Mouse (Mus musculus): ENCODE data around the gene Tspan18. TPM values are rescaled to one million over a fixed set of nuclear protein-coding genes. Genes with fewer than 3 reads are reported as not detected.

The Tspan18 gene
- polyA plus RNA-seq, 1 experiment from 2014 or later = 16.4 TPM

DNA sequence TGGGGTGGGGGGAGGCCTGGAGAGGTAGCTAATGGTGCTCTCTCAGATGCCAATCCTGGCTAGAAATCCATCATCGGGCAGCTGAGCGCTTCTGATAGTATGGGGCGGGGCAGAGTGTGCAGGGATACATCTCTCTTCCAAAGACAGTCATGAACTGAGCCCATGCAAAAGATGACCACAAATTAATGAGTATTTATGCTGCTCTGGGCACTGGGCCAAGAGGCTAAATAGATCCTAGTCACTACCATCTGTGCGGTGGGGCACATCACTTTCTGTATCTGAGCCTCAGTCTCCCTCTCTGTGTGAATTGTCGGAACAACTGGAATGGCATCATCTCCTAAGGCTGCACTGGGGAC is 163.5 kb downstream of the Tspan18 start:
- Histone ChIP-seq H3K4me3 (replicated peaks) (no peak overlapping the region), H3K27ac (no peak overlapping the region), H3K36me3 (no peaks in the 10 kb centered on the region), H3K4me1 (replicated peaks) (peaks cover 20% of the 10 kb centered on the region), H3K9ac (replicated peaks) (no peak overlapping the region), H3K4me2 (no peak overlapping the region), H3K9me3 (no peaks in the 10 kb centered on the region), H3K27me3 (peaks cover 45% of the 10 kb centered on the region)
- no peak for ATAC-seq (ENCODE audit: insufficient number of reproducible peaks, insufficient read depth, low FRiP score, low TSS enrichment, low read depth)
- 91% methylated on average over 5 of the region's 5 CpGs for WGBS

DNA sequence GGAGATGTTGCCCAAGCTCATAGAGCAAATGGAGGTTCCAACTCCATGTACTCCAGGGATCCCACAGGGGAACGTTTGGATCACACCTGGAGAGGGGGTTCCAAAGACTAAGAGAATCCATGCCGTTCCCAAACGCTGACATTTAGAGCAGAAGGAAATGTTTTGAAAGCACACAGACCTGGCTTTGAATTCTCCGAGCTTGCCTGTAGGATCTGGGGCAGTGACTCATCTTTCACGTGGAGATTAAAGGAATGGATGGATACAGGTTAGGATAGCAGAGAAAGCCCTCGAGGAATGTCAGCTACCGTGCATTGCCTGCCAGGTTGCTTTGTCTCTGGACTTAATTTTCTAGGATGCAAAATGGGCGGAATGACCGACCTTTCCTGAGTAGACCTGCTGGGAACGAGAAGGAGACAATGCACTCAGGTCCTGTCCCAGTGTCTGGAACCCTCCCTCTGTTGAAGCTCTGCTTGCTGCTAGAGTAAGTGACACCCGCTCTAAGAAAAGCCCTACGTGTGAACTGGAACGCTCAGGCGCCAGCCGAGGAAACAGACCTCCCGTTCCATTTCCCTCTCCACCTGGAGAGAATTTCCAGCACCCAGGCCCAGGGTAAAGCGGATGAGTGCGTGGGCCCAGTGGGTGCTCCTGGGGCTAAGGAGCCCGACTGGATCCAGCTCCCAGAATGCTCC is 164.0 kb downstream of the Tspan18 start:
- no peak overlapping the region for H3K9ac ChIP-seq (replicated peaks)
- no peaks in the 10 kb centered on the region for H3K9me3 ChIP-seq
- no peaks in the 10 kb centered on the region for H3K36me3 ChIP-seq
- H3K27me3 ChIP-seq = peaks cover 44% of the 10 kb centered on the region
- H3K4me1 ChIP-seq (replicated peaks) = peaks cover 15% of the 10 kb centered on the region
- H3K4me3 ChIP-seq (replicated peaks) = no peak overlapping the region
- no peak for ATAC-seq (ENCODE audit: insufficient number of reproducible peaks, insufficient read depth, low FRiP score, low TSS enrichment, low read depth)
- no peak overlapping the region for H3K4me2 ChIP-seq
- H3K27ac ChIP-seq = no peak overlapping the region
- WGBS = 64% methylated on average over 19 of the region's 19 CpGs

DNA sequence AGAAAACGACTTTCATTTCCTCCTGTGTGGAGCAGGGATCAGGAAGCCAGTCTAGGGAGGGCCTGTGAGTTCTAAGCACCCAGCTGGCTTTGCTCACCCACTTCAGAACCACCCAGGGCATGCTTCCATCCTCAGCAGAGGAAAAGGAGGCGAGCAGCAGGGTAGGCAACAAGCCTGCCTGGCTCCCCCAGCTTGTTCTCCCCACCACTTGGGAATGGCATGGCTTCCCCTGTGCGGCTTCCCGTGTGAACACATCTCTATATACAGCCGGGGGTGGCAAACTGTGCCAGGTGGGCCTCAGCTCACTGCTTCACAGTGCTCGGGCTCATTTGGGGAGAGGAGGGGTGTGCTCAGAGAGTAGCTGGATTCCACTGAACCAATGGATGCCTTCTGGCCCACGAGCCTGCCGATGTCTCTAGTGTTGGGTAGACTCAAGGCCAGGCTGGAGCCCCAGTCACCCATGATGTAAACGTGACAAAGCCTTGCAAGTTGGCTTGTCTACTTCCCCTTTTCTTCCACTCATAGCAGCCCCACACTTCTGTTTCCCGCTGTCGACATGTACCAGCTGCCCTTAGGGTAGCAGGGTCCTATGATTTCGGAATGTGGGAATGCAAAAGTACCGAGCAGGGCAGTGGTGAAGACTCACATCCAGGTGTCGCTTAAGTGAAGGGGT is 167.4 kb downstream of the Tspan18 start:
- no peak overlapping the region for H3K4me2 ChIP-seq
- ATAC-seq (ENCODE audit: insufficient number of reproducible peaks, insufficient read depth, low FRiP score, low TSS enrichment, low read depth) = no peak
- no peak overlapping the region for H3K27ac ChIP-seq
- H3K4me3 ChIP-seq (replicated peaks) = no peak overlapping the region
- WGBS = 79% methylated on average over 14 of the region's 14 CpGs
- peaks cover 22% of the 10 kb centered on the region for H3K27me3 ChIP-seq
- no peak overlapping the region for H3K9ac ChIP-seq (replicated peaks)
- no peaks in the 10 kb centered on the region for H3K36me3 ChIP-seq
- no peaks in the 10 kb centered on the region for H3K9me3 ChIP-seq
- no peaks in the 10 kb centered on the region for H3K4me1 ChIP-seq (replicated peaks)

DNA sequence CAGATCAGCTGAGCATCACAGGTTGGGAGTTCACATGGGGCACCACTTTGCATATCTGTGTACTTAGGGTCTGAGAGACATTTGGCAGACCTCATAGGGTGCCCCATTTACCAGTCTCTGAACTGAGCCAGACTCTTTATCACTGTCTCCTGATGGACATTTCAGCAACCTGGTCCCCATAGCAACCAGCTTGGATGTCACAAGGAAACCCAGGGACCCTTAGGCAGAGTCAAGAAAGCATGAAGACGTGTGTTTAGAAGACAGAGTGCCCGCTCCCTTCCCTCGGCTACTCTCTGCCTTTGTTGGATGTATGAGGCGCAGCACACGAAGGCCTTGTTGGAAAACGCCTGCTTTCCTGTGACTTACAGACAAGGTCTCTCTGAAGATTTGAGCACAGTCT is 168.0 kb downstream of the Tspan18 start:
- no peaks in the 10 kb centered on the region for H3K9me3 ChIP-seq
- 80% methylated on average over 6 of the region's 6 CpGs for WGBS
- H3K36me3 ChIP-seq = no peaks in the 10 kb centered on the region
- no peak overlapping the region for H3K27ac ChIP-seq
- H3K9ac ChIP-seq (replicated peaks) = no peak overlapping the region
- H3K4me3 ChIP-seq (replicated peaks) = no peak overlapping the region
- peaks cover 16% of the 10 kb centered on the region for H3K27me3 ChIP-seq
- H3K4me2 ChIP-seq = no peak overlapping the region
- no peaks in the 10 kb centered on the region for H3K4me1 ChIP-seq (replicated peaks)
- ATAC-seq (ENCODE audit: insufficient number of reproducible peaks, insufficient read depth, low FRiP score, low TSS enrichment, low read depth) = no peak

DNA sequence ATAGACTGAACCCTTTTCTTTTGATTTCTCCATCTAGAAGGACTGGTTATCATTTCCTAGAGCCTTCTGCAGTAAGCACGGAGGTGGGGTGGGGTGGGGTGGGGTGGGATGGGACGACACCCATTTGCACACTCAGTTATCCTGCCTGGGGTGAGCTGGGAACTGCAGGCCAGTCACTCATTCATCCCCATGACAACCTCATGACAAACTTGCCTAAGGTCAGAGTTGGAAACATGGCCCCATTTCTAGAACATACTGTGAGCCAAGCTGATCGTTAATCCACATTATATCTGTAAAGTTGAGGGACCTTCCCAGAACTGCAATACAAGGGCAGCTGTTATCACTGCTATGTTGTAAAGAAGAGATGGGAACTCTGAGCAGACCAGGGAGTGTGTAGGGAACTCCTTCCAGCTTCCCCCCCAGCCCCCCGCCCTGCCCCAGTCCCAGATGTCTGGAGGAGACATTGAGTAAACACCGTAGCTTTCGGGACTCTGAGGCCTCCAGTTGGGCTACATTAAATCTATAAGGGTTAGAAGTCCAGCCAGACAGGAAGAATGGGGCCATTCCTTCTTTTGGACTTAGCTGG is 170.5 kb downstream of the Tspan18 start:
- Histone ChIP-seq H3K36me3 (no peaks in the 10 kb centered on the region), H3K4me2 (no peak overlapping the region), H3K27ac (no peak overlapping the region), H3K9me3 (no peaks in the 10 kb centered on the region), H3K9ac (replicated peaks) (no peak overlapping the region), H3K27me3 (no peaks in the 10 kb centered on the region; the same call in 1 of the 2 replicates), H3K4me1 (replicated peaks) (no peaks in the 10 kb centered on the region), H3K4me3 (replicated peaks) (no peak overlapping the region)
- 77% methylated on average over 6 of the region's 6 CpGs for WGBS
- ATAC-seq (ENCODE audit: insufficient number of reproducible peaks, insufficient read depth, low FRiP score, low TSS enrichment, low read depth) = no peak

DNA sequence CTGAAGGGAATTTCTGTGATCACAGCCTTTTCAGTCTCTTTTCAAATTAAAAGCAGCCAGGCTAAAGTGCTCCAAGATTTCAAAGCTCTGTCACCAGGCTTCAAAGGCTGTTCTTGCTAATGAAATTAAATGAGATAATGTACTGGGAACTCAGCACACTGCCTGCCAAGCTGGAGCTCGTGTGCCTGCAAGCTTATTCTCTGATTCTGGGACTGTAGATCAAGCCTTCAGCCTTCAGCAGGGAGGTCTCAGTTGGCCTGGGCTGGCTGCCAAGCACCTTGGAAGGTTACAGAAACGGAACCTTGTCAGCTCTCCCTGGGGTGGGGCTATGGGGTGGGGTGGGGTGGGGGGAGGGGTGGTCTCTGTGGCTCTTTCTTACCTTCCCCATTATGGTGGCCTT is 171.0 kb downstream of the Tspan18 start:
- Histone ChIP-seq H3K27me3 (no peaks in the 10 kb centered on the region; the same call in 1 of the 2 replicates), H3K27ac (no peak overlapping the region), H3K4me1 (replicated peaks) (no peaks in the 10 kb centered on the region), H3K9ac (replicated peaks) (no peak overlapping the region), H3K4me2 (no peak overlapping the region), H3K36me3 (no peaks in the 10 kb centered on the region), H3K4me3 (replicated peaks) (no peak overlapping the region), H3K9me3 (no peaks in the 10 kb centered on the region)
- no peak for ATAC-seq (ENCODE audit: insufficient number of reproducible peaks, insufficient read depth, low FRiP score, low TSS enrichment, low read depth)
- WGBS = 27% methylated on average over 2 of the region's 2 CpGs

DNA sequence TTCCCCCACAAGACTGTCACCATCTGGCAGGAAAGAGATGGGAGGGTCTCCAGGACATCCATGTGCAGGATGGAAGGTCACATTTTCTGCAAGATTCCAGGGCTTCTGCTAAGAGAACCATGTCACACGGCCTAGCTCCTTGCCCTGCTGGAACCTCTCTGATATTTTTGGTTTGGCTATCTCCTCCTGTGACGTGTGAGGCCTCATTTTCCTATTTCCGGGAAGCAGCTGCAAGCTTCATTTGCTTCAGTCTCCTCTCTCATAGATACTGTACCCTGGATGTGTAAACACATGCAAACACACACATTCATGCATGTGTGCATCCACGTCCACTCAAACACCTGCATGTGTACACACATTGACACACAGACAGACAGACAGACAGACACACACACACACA is 171.5 kb downstream of the Tspan18 start:
- H3K9ac ChIP-seq (replicated peaks) = no peak overlapping the region

DNA sequence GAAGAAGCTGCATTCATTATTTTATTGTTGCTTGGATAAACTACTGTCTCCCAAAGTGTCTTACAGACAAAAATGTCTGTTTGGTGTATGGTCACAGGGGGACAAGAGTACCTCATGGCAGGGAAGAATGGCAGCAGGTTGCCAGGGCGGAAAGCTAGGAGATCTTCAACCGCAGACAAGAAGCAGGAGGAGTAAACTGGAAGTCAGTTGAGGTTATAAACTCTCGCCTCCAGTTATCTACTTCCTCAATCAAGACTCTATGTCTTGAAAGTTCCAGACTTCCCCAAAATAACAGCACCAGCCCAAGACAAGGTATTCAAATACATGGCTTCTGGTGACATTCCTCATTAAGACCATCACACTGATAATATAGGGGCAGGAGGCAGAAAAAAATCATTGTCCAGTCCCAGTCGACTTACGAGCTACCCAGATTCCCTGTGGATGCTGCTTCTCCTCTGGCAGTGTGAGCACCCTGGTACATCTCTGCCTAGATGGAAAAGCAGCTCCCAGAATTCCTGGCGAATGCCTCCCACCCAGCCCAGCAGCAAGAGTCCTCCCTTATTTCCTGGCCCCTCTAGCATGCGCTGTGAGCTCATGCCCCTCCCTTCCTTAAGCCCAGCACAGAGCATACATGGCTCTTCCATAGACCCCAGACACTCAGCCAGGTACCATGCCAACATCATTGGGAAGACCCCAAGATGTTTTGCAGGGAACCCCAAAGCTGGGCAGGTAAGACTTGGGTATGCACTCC is 172.2 kb downstream of the Tspan18 start:
- H3K9me3 ChIP-seq = no peaks in the 10 kb centered on the region
- no peaks in the 10 kb centered on the region for H3K4me1 ChIP-seq (replicated peaks)
- ATAC-seq (ENCODE audit: insufficient number of reproducible peaks, insufficient read depth, low FRiP score, low TSS enrichment, low read depth) = no peak
- H3K4me2 ChIP-seq = no peak overlapping the region
- H3K27me3 ChIP-seq = no peaks in the 10 kb centered on the region; the same call in 1 of the 2 replicates
- no peak overlapping the region for H3K4me3 ChIP-seq (replicated peaks)
- no peaks in the 10 kb centered on the region for H3K36me3 ChIP-seq
- H3K9ac ChIP-seq (replicated peaks) = no peak overlapping the region
- H3K27ac ChIP-seq = no peak overlapping the region
- WGBS = 74% methylated on average over 7 of the region's 7 CpGs

More for the DNA sequence above, 171.5 kb downstream of the Tspan18 start:
- no peaks in the 10 kb centered on the region for H3K4me1 ChIP-seq (replicated peaks)
- ATAC-seq (ENCODE audit: insufficient number of reproducible peaks, insufficient read depth, low FRiP score, low TSS enrichment, low read depth) = no peak
- H3K27me3 ChIP-seq = no peaks in the 10 kb centered on the region; the same call in 1 of the 2 replicates
- 75% methylated on average over 4 of the region's 4 CpGs for WGBS
- H3K9me3 ChIP-seq = no peaks in the 10 kb centered on the region
- H3K36me3 ChIP-seq = no peaks in the 10 kb centered on the region
- no peak overlapping the region for H3K4me2 ChIP-seq
- H3K27ac ChIP-seq = no peak overlapping the region
- no peak overlapping the region for H3K4me3 ChIP-seq (replicated peaks)

DNA sequence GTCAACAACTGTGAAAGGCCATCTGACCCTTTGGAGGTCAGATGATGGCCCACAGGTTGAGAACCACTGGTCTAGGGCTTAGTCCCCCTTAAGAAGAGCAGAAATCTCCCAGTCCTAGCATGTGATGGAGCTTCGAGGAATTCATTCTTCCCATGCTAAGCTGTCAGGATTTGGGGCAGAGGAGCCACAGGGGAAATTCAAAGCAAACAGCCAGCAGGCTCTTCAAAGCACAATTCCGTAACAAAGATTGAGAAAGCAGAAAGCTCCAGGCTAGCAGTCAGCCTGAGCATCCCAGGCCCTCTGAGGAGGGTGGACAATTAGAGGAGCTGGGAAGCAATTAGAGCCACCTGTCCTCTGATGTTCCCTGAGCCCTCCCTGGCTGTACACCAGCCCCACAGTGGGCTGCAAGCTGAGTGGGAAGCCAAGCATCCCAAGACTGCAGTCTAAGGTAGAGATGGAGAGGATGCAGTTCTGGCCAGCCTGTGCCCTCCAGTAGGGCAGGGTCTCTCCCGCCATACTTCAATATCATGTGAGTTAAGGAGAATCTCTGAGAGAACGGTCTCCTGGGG is 173.8 kb downstream of the Tspan18 start:
- H3K9me3 ChIP-seq = no peaks in the 10 kb centered on the region
- no peak for ATAC-seq (ENCODE audit: insufficient number of reproducible peaks, insufficient read depth, low FRiP score, low TSS enrichment, low read depth)
- H3K4me2 ChIP-seq = no peak overlapping the region
- H3K4me1 ChIP-seq (replicated peaks) = no peaks in the 10 kb centered on the region
- WGBS = 75% methylated on average over 4 of the region's 4 CpGs
- H3K36me3 ChIP-seq = no peaks in the 10 kb centered on the region
- no peaks in the 10 kb centered on the region; the same call in 1 of the 2 replicates for H3K27me3 ChIP-seq
- H3K4me3 ChIP-seq (replicated peaks) = no peak overlapping the region
- H3K9ac ChIP-seq (replicated peaks) = no peak overlapping the region
- no peak overlapping the region for H3K27ac ChIP-seq

DNA sequence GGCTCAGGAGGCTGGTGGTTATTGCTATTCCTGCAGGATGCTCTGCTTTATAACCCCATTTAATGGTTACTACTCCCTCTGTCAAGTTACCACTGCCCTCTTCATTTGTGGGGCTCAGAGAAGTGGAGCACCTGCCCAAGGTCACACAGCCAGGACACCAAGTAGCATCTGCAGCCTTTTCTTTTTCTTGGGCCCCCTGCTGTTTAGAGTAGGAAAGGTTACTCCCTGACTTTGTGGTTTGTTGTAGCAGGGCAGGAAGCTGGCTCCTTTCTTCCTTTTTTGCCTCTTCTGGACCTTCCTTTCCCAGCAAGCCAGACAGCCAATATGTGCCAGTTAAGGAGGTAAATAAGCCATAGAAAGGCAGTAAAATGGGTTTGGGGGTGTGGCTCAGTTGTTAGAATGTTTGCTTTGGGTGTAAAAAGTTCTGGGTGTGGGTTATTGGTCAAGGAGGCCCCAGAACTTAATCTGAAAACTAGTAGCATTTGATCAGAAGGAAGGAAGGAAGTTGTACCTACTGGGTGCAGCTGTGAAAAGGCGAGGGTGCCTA is 179.7 kb downstream of the Tspan18 start:
- Histone ChIP-seq H3K9me3 (no peaks in the 10 kb centered on the region), H3K4me2 (no peak overlapping the region), H3K27me3 (peaks cover 4% of the 10 kb centered on the region; the same call in 1 of the 2 replicates), H3K27ac (no peak overlapping the region), H3K4me1 (replicated peaks) (no peaks in the 10 kb centered on the region), H3K9ac (replicated peaks) (no peak overlapping the region), H3K4me3 (replicated peaks) (no peak overlapping the region), H3K36me3 (no peaks in the 10 kb centered on the region)
- WGBS = 79% methylated on average over 1 of the region's 1 CpGs
- no peak for ATAC-seq (ENCODE audit: insufficient number of reproducible peaks, insufficient read depth, low FRiP score, low TSS enrichment, low read depth)

DNA sequence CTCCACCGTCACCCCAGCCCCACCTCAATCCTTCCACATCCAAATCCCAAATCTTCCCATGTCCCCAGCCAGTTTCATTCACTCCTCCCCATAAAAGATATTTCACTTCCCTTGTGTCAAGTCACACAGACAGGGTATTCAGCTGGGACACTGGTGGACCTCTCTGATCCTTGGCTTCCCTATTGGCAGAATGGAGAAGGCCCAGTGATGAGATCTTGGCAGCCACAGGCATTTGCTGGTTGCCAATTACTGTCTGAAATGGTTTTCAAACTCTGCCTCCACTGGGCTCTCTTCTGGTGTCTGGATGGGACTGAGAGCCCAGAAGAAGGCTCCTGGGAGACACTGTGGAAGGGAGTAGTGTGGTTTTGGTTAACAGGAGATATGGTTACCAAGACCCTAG is 180.5 kb downstream of the Tspan18 start:
- Histone ChIP-seq H3K27ac (no peak overlapping the region), H3K4me3 (replicated peaks) (no peak overlapping the region), H3K27me3 (peaks cover 4% of the 10 kb centered on the region; the same call in 1 of the 2 replicates), H3K4me1 (replicated peaks) (no peaks in the 10 kb centered on the region), H3K4me2 (no peak overlapping the region), H3K9me3 (no peaks in the 10 kb centered on the region), H3K36me3 (no peaks in the 10 kb centered on the region), H3K9ac (replicated peaks) (no peak overlapping the region)
- ATAC-seq (ENCODE audit: insufficient number of reproducible peaks, insufficient read depth, low FRiP score, low TSS enrichment, low read depth) = no peak
- 91% methylated on average over 1 of the region's 1 CpGs for WGBS

All from limb, embryonic 12.5 days (tissue).